In the genomic region with DNA sequence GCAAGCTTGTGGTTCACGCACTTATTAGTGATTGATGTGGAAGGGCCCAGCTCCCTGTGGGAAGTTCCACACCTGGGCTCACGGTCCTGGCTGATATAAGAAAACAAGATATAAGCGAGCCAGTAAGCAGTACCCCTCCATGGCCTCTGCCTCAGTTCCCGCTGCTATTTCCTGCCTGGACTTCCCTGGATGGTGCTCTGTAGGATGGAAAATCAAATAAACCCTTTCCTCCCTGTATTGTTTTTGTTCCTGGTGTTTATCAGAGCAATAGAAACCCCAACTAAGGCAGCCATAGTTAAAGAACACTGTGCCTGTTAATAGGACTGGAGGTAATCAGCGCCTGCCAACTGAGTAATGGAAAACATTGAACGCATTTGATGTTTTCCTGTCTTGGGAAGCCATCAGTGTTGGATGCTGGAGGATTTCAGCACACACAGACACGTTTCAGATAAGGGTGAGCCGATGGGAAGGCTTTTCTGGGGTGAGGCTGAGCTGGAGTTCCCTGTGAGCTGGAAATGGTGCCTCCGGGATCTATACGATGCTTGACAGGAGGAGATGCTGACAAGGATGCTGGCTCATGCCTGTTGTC, we compare ENCODE assay signal across 24 mouse cellular contexts. TPM values are rescaled to one million over a fixed set of nuclear protein-coding genes. Genes with fewer than 3 reads are reported as not detected.
DNase-seq lines count a peak whose midpoint lies in the region; ATAC-seq and TF ChIP-seq lines count a peak whose summit lies in the region.
"Had no signal": no experiment of that assay in that cellular context is flagged by ENCODE, and none has a peak within 500 bp of the region (broad histone marks: within the 10 kb centered on the region; RNA-seq: fewer than 3 reads in every experiment).

No protein-coding gene starts in this region.

- intact Hi-C loops in heart, postnatal 14 days (cut with DNase I) = loop anchor here (5.0 kb wide), 1 partner anchor 43 kb away; no protein-coding TSS in a partner anchor
- intact Hi-C loops in heart, postnatal 25 days (cut with DNase I) = no loop called here
- intact Hi-C loops in heart, adult 2 months (cut with DNase I) = no loop called here

- H3K27me3 ChIP-seq in heart, embryonic 10.5 days (ENCODE audit: insufficient read depth, poor library complexity, severe bottlenecking) = no peaks in the 10 kb centered on the region
- H3K27me3 ChIP-seq in heart, embryonic 13.5 days (replicated peaks) = no peaks in the 10 kb centered on the region
- H3K27me3 ChIP-seq in heart, embryonic 16.5 days (ENCODE audit: control insufficient read depth, insufficient read depth, low read length) = no peaks in the 10 kb centered on the region
- H3K27me3 ChIP-seq in heart, adult 2 months (ENCODE audit: control insufficient read depth, insufficient read depth, low read length) = no peaks in the 10 kb centered on the region
- H3K27me3 ChIP-seq: forebrain, embryonic 13.5 days; hindbrain, embryonic 13.5 days had no signal

- ATAC-seq in heart, embryonic 13.5 days (ENCODE audit: extremely low read depth, insufficient number of reproducible peaks, low FRiP score, low TSS enrichment) = no peak
- peak; percentile 77 for ATAC-seq in heart, embryonic 16.5 days (replicated peaks; ENCODE audit: extremely low read depth, insufficient read depth, low FRiP score)
- ATAC-seq: activated CD4-positive, CD25-positive, alpha-beta regulatory T cell, adult 4 months; forebrain, embryonic 13.5 days; forebrain, embryonic 16.5 days; hindbrain, embryonic 16.5 days; intestine, postnatal 0 days had no signal

- no peak overlapping the region for H3K9ac ChIP-seq in heart, embryonic 13.5 days
- no peak overlapping the region for H3K9ac ChIP-seq in heart, embryonic 16.5 days (ENCODE audit: low read length)
- no peak overlapping the region for H3K9ac ChIP-seq in heart, adult 2 months (ENCODE audit: low read depth, low read length)
- H3K9ac ChIP-seq: forebrain, embryonic 13.5 days; hindbrain, embryonic 13.5 days had no signal

- no peaks in the 10 kb centered on the region for H3K79me2 ChIP-seq in heart, adult 2 months (replicated peaks; ENCODE audit: control insufficient read depth, insufficient read depth, low read length)

- peaks cover 86% of the 10 kb centered on the region for H3K36me3 ChIP-seq in heart, embryonic 10.5 days
- H3K36me3 ChIP-seq in heart, embryonic 13.5 days = peaks cover 83% of the 10 kb centered on the region
- H3K36me3 ChIP-seq in heart, embryonic 16.5 days (ENCODE audit: control insufficient read depth, insufficient read depth) = peaks cover 14% of the 10 kb centered on the region
- no peaks in the 10 kb centered on the region for H3K36me3 ChIP-seq in heart, adult 2 months (ENCODE audit: control insufficient read depth, insufficient read depth, low read length)

- H3K4me2 ChIP-seq in heart, embryonic 13.5 days = no peak overlapping the region
- no peak overlapping the region for H3K4me2 ChIP-seq in heart, embryonic 16.5 days (ENCODE audit: low read depth, low read length)
- H3K4me2 ChIP-seq: forebrain, embryonic 13.5 days; hindbrain, embryonic 13.5 days had no signal

- no peak for TF ChIP-seq POLR2A in heart, adult 2 months (IDR thresholded peaks at IDR 0.05; ENCODE audit: insufficient read depth, low read depth, low read length)

- H3K4me1 ChIP-seq in heart, embryonic 10.5 days = peaks cover 24% of the 10 kb centered on the region
- H3K4me1 ChIP-seq in heart, embryonic 13.5 days = peaks cover 30% of the 10 kb centered on the region
- H3K4me1 ChIP-seq in heart, embryonic 16.5 days (ENCODE audit: control insufficient read depth, insufficient read depth, low read length) = peaks cover 6% of the 10 kb centered on the region
- H3K4me1 ChIP-seq in heart, adult 2 months (ENCODE audit: control insufficient read depth, insufficient read depth, low read length) = no peaks in the 10 kb centered on the region

- WGBS in heart, embryonic 10.5 days = 62% methylated on average over 10 of the region's 10 CpGs
- 52% methylated on average over 10 of the region's 10 CpGs for WGBS in heart, embryonic 13.5 days
- 54% methylated on average over 10 of the region's 10 CpGs for WGBS in heart, embryonic 16.5 days
- 54% methylated on average over 10 of the region's 10 CpGs for WGBS in heart, adult 2 months

- no peak overlapping the region for H3K4me3 ChIP-seq in heart, embryonic 10.5 days
- no peak overlapping the region for H3K4me3 ChIP-seq in heart, embryonic 13.5 days
- H3K4me3 ChIP-seq in heart, embryonic 16.5 days (ENCODE audit: low read length) = no peak overlapping the region
- no peak overlapping the region for H3K4me3 ChIP-seq in heart, adult 2 months
- H3K4me3 ChIP-seq: forebrain, embryonic 10.5 days; forebrain, embryonic 13.5 days; hindbrain, embryonic 10.5 days; hindbrain, embryonic 13.5 days had no signal

- peak overlapping the region; percentile 10; the same call in 1 of the 2 replicates for H3K27ac ChIP-seq in heart, embryonic 10.5 days
- peak overlapping the region; percentile 59 for H3K27ac ChIP-seq in heart, embryonic 13.5 days (replicated peaks)
- H3K27ac ChIP-seq in heart, embryonic 16.5 days (ENCODE audit: low read length) = 0 out of 2 replicates have a peak overlapping the region, but pooled peaks have one; percentile 25
- H3K27ac ChIP-seq in heart, adult 2 months = no peak overlapping the region
- H3K27ac ChIP-seq: forebrain, embryonic 10.5 days; forebrain, embryonic 13.5 days; hindbrain, embryonic 10.5 days; hindbrain, embryonic 13.5 days had no signal

- no peak for TF ChIP-seq EP300 in heart, adult 2 months (IDR thresholded peaks at IDR 0.05; ENCODE audit: insufficient read depth, low read depth, low read length)

- H3K9me3 ChIP-seq in heart, embryonic 10.5 days = no peaks in the 10 kb centered on the region
- H3K9me3 ChIP-seq in heart, embryonic 13.5 days = no peaks in the 10 kb centered on the region
- no peaks in the 10 kb centered on the region for H3K9me3 ChIP-seq in heart, embryonic 16.5 days (replicated peaks; ENCODE audit: control insufficient read depth, low read length)
- H3K9me3 ChIP-seq: forebrain, embryonic 10.5 days; forebrain, embryonic 13.5 days; hindbrain, embryonic 10.5 days; hindbrain, embryonic 13.5 days had no signal

- no peak for TF ChIP-seq CTCF in heart, adult 2 months (IDR thresholded peaks at IDR 0.05)

- DNase-seq in heart, embryonic 10.5 days (ENCODE audit: low spot score) = no peak
- DNase-seq in heart, postnatal 14 days = no peak
- no peak for DNase-seq in heart, postnatal 25 days (ENCODE audit: low spot score)
- DNase-seq in heart, adult 2 months = no peak
- peak; percentile 16 for DNase-seq in adipocyte (ENCODE audit: low spot score)
- DNase-seq: adrenal gland, postnatal 10 days; adrenal gland, postnatal 36 days; cerebellum, adult 18-20 months; cerebellum, adult 9-10 months; cerebellum, postnatal 14 days; gastrocnemius, postnatal 10 days; gastrocnemius, postnatal 36 days; heart, postnatal 10 days; kidney, adult 2 months had no signal

RNA-seq across cellular contexts. Expression of gene Rhou, which starts 5.8 kb away (rescaled TPM):
- polyA plus RNA-seq in heart, embryonic 10.5 days (2016; fragmentation: Nextera tagmentation; extraction: Ambion mirVana) = 13.0 and 16.7 TPM in 2 replicates
- total RNA-seq in heart, postnatal 14 days (2021) = 1 to 10 TPM; 7.5 to 9.9 TPM
- polyA plus RNA-seq in heart, embryonic 13.5 days (2015; fragmentation: Nextera tagmentation; extraction: Ambion mirVana) = 7.1 and 8.3 TPM in 2 replicates
- 1 to 10 TPM; 6.4 to 7.7 TPM for total RNA-seq in heart, postnatal 25 days (2021)
- 4.2 and 5.3 TPM in 2 replicates for polyA plus RNA-seq in heart, embryonic 16.5 days (2015; fragmentation: Nextera tagmentation; extraction: Ambion mirVana)
- 1 to 10 TPM; 5.5 to 5.8 TPM for total RNA-seq in heart, adult 2 months (2021)
- 4.1 and 5.1 TPM in 2 replicates for polyA plus RNA-seq in heart, adult 2 months (2012; rRNA removed)
- polyA plus RNA-seq: activated CD4-positive, CD25-positive, alpha-beta regulatory T cell, adult 4 months had no signal
